Mouse (Mus musculus): ENCODE data around the gene Cdc42bpb.

Gene Cdc42bpb

DNA sequence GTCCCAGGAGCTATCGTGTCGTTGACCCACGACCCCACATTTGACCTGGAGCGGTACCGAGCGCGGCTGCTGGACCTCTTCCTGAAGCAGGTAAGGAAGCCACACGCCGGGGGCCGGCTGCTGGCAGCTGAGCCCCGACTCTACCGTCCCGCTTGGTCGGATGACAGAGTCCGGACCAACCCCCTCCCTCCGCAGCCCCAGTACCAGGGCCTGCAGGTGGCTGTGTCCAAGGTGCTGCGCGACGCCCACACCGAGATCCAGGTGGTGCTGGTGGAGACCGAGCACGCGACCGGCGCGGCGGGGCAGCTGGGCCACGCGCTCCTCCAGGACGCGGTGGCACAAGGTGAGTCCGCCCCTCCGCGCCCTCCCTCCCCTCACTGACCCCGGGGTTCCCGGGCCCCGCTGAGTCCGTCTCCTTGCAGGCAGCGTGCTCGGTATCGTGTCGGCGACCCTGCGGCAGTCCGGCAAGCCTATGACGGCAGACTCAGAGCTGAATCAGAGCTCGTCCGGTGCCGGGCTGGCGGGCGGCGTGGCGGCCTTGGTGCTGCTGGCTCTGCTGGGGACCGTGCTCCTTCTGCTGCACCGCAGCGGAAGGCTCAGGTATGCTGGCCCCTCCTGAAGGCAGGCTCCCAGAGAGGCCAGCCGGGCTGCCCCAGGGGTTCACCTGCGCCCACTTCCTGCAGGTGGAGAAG, 102.2 kb downstream of the Cdc42bpb start:
- no peak for DNase-seq

DNA sequence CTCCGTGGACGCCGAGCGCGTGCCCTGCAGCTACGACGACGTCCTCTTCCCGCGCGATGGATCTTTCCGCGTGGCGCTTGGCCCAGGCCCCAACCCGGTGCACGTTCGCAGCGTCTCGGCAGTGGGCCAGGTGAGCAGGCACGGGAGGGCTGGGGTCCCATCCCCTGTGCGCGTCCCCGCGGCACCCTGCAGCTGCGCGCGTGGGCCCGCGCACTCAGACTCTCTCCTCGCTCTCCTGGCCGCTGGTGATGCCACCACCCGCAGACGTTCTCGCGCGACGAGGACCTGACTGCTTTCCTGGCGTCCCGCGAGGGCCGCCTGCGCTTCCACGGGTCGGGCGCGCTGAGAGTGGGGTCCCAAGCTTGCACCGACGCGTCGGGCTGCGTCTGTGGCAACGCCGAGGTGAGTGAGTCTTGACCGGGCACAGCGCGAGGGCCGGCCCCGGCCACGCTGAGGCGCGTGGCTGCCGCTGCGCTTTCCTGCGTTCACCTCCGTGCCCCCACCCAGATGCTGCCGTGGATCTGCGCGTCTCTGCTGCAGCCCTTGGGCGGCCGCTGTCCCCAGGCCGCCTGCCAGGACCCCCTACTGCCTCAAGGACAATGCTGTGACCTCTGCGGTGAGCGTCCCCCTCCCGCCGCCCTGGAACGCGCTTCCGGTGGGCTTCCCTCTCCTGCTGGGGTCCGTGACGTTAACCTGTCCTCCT, 102.9 kb downstream of the Cdc42bpb start:
- no peak for DNase-seq

DNA sequence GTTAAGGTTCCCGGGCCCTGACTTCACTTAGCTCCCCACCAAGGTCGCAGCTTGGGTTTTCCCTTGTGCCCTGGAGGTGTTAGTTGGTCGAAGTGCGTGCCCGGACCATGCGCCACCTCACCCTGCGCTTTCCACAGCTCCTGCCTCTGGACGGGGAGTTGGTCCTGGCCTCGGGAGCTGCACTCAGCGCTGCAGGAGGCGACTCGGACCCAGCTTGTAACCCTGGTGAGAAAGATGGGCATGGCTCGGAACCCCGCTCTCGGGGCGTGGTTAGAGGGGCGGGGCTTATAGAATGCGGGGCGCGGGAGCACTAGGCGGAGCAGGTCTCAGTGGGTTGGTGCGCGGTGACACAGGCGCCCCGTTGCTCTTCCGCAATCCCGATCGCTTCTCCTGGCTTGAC, 103.5 kb downstream of the Cdc42bpb start:
- no peak for DNase-seq

DNA sequence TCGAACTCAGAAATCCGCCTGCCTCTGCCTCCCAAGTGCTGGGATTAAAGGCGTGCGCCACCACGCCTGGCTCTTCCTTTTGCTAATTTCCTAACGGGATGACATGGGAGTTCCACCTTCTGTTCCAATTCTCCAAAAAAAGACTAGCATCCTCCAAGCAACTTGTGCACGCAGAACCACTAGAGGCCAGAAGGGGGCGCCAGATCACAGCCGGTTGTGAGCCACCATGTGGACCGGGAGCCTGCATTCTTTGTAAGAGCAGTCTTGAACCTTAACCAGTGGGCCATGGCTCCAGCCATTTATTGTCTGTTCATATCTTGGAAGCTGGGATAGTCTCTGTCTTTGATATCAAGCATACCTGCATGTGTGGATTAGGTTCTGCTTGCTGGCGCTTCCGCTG, 105.1 kb downstream of the Cdc42bpb start:
- DNase-seq = peak; percentile 90

DNA sequence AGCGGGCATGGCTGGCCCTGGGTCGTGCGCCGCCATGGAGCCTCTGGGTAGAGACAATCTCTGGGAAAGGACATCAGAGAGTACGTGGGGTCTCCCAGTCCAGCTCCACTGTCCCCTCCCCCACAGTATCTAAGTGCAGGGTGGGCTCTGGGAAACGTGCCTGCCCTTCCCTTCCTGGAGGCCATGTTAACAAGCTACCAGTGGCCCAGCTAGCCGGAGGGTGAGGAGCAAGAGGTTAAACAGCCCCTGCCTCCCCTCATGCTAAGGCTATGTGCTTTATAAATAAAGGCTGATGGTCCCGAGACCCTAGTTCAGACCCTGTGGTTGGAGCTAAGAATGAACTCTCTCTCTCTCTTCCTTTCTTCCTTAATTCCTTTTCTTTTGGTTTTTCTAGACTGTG, 105.6 kb downstream of the Cdc42bpb start:
- DNase-seq = no peak

DNA sequence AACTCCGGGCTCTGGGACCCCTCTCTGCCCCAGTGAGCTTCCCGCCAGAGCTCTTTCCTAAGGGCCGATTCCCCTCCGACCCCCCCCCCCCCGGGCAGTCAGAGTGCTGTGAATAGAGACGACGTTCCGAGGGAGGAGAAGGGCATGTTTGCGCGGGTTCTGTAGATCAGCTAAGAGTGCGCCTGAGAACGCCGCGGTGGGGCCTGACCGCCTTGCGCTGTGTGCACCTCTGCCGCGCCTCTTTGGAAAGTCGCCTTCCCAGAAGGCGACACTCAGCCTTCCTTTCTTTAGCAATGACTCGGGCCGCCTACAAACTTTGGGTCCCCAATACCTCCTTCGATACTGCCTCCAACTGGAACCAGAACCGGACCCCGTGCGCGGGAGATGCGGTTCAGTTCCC, 106.1 kb downstream of the Cdc42bpb start:
- no peak for DNase-seq

DNA sequence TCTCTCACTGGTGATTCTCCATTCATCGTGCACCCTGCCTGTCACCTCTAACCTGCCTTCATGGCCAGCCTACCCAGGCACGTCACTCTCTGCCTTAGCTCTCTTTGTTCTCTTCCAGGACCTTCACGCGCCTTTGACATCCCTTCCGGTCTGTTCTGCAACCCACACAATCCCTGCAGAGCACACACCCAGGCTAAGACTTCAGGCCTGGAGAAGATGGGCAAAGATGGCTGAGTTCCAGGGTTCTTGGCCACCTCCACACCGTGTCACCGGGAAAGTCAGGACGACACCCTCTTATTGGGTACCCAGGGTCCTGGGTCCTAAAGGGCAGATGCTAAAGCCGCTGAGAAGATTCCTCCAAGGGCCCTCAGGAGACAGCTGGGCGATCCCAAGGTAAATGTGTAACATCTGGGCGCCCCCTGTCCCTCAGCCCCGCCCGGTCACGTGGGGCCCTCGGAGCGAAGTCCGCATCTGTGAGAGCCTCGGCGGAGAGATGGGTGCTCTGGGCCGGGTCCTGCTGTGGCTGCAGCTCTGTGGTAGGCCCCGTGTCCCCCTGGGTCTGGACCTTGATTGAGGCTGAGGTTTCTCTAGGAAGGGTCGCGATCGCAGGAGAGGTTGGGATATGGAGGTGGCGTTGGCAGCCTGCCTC, 106.8 kb downstream of the Cdc42bpb start, which contains the start of gene Amn:
Amn (plus strand) TSS at position 467 of the 649 bp plus-strand sequence.
- DNase-seq = peak; percentile 88

DNA sequence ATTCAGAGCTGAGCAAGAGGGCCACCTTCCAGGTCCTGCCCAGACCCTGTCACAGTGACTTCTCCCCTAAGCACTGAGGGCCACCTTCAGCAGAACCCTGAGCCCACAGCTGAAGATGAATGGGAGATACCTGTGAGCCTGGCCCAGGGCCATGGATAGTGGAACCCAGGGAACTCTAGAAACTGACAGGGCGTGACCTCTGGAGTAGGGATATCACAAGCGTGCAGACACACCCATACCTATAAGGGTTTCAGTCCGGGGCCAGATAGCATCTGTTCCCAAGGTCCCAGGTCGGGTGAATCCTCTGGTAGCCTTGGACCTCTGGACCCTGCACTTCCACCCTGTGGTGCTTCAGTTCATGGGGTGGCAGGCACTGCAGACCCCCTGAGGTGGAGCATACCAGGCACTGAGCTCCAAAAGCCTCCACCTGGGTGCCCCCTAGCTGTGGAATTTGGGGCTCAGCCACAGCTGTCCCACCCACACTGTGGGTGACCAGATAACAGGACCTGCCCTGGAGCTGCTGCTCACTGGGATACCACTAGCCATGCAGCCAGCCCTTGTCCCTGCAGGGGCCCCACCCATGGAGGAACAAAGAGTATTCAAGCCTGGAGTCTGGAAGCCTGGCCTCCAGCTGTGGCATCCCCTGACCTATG, 109.7 kb downstream of the Cdc42bpb start:
- no peak for DNase-seq

DNA sequence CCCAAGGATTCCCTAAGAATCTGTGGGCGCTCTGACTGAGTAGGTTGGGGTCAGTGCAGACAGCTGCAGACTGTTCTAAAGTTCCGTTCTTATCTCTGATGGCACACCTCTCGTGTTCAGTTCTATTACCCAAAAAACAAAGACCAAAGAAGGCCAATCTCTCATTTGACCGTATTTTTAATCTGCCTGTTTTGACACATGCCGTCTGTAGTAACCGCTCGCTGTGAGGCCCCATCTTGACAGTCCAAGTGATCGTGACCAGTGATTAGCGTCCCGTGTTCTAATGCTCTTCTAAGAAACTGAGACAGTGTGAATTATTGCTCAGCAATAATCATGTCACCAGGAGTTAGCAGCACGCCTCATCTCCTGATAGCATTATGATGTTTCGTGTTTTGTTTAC, 110.9 kb downstream of the Cdc42bpb start:
- no peak for DNase-seq

DNA sequence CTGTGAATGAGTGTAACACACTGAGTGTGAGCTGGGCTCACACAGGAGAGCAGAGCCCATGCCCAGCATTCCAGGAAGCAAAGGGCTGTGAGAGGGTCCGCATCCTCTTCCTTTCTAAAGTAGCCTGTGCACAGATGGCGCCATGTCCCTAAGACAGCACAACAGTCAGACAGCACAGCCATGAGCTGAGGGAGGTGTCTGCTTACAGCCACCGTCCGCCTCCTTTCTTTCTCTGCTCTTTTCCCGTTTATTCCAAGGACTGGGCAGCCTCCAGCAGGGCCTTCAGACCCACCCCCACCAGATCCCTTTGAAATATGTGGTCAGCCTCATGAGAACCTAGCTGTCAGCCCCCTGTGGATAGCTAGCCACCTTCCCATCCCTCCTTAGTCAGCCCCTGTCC, 112.3 kb downstream of the Cdc42bpb start:
- DNase-seq = no peak

DNA sequence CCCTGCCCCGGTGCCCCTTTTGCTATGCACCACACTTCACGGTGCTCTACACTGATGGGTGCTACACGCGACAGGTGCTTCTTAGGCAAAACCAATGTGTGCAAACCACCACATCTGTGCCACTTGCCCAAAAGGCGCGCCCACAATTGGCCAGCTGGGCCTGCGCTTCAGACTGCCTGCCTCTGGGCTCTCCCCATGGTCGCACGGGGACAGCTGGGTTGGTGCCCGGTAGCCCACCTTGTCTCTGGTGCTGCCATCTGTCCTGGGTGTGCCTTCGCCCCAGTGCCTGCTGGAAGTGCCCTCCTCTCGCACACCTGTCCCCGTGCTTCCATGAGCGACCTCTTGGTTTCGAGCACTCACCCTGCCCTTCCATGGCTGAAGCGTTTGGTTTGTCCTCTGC, 113.9 kb downstream of the Cdc42bpb start:
- DNase-seq = no peak

DNA sequence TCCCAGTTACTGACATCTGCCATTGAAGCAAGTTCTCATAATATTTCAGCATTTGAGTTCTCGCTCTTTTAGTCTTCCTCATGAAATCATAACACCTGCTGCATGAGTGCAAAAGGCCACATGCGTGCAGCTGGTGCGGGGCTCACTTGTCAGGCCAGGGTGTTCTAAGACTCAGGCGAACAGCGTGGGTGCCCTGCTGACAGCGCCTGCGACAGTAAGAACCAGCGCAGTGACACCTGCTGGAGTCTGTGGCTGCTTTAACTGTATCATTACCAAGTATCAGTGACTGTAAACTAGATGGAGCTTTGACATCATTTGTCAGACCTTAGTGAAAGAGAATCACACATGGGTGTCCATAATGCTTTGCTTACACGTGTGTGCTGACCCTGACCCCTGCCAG, 126.3 kb downstream of the Cdc42bpb start:
- DNase-seq = no peak

DNA sequence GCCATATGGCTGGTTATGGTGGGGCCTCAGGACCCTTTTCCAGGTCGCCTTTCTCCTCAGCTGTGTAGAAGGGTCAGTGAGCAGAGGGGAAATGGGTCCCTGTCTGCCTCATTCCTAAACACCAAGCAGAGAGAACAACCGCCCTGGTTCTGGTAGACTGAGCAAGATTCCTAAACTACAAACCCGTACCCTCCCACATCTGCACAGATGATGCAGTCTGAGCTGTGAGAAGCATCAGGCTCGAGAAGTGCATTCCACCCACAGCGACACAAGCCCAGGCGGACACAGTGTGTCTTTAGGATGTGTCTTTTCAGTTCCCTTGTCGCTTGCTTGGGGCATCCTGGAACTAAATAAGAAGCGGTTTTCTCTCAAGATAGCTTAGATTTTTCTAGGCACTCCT, 127.4 kb downstream of the Cdc42bpb start:
- DNase-seq = no peak

DNA sequence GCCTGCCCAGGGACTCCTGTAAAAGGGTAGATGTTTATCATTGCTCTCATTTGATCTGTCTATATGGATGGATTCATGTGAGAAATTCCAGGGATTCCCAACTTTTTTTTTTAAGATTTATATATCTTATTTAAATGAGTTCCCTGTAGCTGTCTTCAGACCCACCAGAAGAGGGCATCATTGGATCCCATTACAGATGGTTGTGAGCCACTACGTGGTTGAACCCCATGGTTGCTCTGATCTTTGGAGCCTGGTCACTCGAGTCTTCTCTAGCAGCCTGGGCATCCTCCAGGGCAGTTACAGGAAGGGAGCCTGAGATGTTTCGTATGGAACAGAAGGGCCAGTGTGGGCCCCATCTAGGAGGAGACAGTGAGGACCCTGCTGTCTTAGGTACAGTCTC, 128.4 kb downstream of the Cdc42bpb start:
- DNase-seq = peak; percentile 43

DNA sequence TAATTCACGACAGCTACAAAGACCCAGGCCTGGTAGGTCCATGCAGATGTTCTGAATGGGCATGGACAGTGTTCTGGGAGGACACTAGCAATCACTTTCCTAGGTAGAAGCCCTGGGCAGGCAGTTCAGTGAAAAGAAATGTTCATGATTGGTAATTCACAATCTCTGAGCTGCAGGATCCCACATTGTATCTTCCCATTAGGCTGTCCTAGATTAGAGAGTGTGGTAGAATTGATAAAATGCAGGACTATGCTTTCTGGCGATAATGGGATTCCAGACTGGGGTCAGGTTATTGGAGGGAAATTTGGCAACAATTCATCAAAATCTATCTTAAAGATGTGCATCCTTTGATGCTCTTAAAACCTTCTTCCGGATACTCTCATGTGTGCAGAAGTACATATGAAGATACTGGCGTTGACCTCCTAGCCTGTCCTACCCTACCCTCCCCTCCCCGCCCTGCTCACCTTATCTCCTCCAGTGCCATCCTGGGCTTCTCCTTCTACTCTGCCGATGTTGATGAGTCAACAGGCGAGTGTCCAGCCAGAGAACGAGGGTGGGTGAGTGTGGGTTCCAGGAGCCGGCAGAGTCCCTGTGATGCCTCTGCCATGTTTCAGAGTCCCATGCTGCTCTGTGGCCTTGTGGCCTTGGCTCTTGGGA, 130.6 kb downstream of the Cdc42bpb start:
- no peak for DNase-seq

DNA sequence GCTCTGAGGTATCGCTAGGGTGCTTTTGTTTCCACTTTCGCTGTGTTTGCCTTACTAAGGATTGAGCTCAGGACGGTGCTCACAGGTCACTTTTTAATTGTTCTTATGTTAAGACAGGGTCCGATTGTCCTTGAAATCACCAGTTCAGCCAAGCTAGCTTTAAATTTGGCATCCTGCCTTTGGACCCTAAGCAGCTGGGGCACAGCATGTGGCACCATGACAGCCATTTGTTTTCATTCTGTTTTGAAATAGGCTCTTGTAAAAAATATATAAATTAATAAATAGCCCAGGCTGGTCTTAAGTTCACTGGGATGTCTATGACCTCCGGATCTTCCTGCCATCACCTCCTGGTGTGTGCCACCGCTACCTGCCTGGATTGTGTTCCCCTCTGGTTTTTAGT, 132.4 kb downstream of the Cdc42bpb start:
- DNase-seq = no peak

DNA sequence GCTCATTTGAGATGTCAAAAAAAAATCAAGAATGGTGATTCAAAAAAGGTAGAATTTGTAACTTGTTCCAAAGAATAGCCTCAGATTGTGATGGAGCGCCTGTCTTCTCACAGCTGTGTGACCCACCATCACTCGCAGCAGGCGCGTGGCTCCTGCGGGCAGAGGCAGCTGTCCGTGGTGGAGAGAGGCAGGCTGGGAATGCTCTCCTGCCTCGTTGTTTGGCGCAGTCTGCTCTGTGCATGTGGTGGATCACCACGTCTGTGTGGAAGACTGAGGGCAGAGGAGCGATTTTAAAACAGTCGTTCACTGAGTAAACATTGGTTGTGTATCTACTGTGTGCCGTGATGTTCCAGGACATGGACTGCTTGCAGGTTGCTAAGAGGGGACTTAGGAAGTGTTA, 133.8 kb downstream of the Cdc42bpb start:
- no peak for DNase-seq
